ENCODE assay signal across 25 mouse cellular contexts in genomic region chr9:32806106-32806505, GRCm38 (mm10).
"Had no signal": no experiment of that assay in that cellular context is flagged by ENCODE, and none has a peak within 500 bp of the region (broad histone marks: within the 10 kb centered on the region; RNA-seq: fewer than 3 reads in every experiment).

No protein-coding gene starts in this region.

- H3K27ac ChIP-seq: heart, adult 2 months; heart, embryonic 13.5 days; heart, embryonic 15.5 days; hindbrain, embryonic 13.5 days; hindbrain, embryonic 15.5 days; hindbrain, postnatal 0 days; layer of hippocampus, adult 2 months; limb, embryonic 13.5 days; limb, embryonic 15.5 days; liver, embryonic 12.5 days had no signal

- H3K9ac ChIP-seq: heart, embryonic 13.5 days; heart, embryonic 15.5 days; hindbrain, embryonic 13.5 days; hindbrain, embryonic 15.5 days; limb, embryonic 13.5 days; limb, embryonic 15.5 days; liver, embryonic 12.5 days had no signal

- H3K4me1 ChIP-seq: heart, embryonic 13.5 days; heart, embryonic 15.5 days; hindbrain, embryonic 13.5 days; hindbrain, embryonic 15.5 days; limb, embryonic 13.5 days; limb, embryonic 15.5 days; liver, embryonic 12.5 days had no signal

- ATAC-seq: hindbrain, postnatal 0 days; intestine, embryonic 16.5 days; liver, embryonic 12.5 days had no signal

- H3K36me3 ChIP-seq: heart, embryonic 13.5 days; heart, embryonic 15.5 days; hindbrain, embryonic 13.5 days; hindbrain, embryonic 15.5 days; limb, embryonic 13.5 days; limb, embryonic 15.5 days; liver, embryonic 12.5 days had no signal

- DNase-seq: gastrocnemius, postnatal 14 days; gastrocnemius, postnatal 36 days; heart, adult 11 months; heart, adult 2 months; heart, postnatal 14 days; heart, postnatal 36 days; kidney, adult 11 months; kidney, adult 2 months; kidney, adult 9 months; kidney, postnatal 10 days; kidney, postnatal 25 days; kidney, postnatal 4 days; layer of hippocampus, postnatal 36 days; left cerebral cortex, postnatal 4 days had no signal

- H3K27me3 ChIP-seq: heart, embryonic 13.5 days; heart, embryonic 15.5 days; hindbrain, embryonic 13.5 days; hindbrain, embryonic 15.5 days; limb, embryonic 13.5 days; limb, embryonic 15.5 days; liver, embryonic 12.5 days had no signal

- H3K4me3 ChIP-seq: heart, adult 2 months; heart, embryonic 13.5 days; heart, embryonic 15.5 days; hindbrain, embryonic 13.5 days; hindbrain, embryonic 15.5 days; layer of hippocampus, adult 2 months; limb, embryonic 13.5 days; limb, embryonic 15.5 days; liver, embryonic 12.5 days had no signal

- H3K4me2 ChIP-seq: heart, embryonic 11.5 days; heart, embryonic 13.5 days; heart, embryonic 15.5 days; hindbrain, embryonic 13.5 days; hindbrain, embryonic 15.5 days; limb, embryonic 13.5 days; limb, embryonic 15.5 days; liver, embryonic 12.5 days had no signal

- H3K9me3 ChIP-seq: heart, embryonic 13.5 days; heart, embryonic 15.5 days; hindbrain, embryonic 13.5 days; hindbrain, embryonic 15.5 days; limb, embryonic 13.5 days; limb, embryonic 15.5 days; liver, embryonic 12.5 days had no signal
